Mouse (Mus musculus): ENCODE data around the gene Tmem201.

Gene Tmem201

DNA sequence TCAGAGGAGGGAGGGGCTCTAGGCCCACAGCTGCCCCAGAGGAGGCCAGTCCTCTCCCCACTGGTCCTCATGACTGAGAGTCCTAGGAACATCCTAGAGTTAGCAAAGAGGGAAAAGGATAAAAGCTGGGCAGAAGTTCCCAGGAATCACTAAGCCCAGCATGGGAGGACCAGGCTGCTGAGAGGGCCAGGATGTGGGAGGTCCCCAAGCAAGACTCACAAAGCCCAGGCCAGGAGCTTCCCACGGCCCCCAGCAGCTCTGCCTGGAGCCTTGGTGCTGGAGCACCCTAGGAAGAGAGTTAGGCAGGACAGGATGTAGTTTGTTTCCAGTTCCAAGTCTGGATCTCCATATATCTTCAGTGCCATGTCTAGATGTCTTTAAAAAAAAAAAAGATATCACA, 59.8 kb downstream of the Tmem201 start:
- no peak for DNase-seq

DNA sequence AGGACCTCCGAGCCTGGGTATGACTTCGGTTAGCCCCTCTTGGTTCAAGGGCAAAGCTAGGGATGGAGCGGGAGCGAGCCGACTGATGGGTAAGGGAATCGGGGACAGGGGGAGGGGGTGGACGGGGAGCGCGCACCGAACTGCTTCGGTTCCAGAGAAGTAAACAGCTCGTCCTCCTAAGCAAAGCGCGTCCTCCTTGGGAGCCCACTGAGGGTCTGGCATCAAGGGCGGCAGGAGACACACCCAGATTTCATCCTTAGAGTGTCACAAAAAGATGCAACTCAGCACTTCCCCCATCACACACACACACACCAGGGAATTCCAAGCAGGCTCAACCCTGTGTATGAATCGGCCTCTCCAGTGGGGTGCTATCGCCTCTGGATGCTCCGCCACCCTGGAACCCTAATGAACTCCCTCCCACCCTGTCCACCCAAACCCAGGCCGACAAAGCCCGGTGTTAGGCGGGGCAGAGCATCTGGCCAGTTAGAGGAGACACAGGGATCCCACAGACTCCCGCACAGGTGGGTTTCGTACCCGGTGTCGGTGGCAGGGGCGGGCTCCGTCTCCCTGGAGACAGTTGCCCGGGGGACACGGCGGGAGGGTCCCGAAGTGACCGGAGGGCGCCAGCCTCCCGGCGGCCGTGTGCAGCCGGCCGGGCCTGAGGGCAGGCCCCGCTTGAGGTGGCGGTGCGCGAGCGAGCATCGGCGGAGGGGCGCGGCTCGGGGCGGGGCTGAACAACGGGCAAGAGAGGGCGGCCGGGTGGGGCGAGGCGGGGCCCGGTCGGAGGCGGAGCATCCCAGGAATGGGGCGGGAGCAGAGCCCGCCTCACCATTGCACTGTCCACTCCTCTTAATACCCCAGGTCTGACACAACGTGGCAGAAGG, 62.2 kb downstream of the Tmem201 start:
- peak; percentile 86 for DNase-seq

DNA sequence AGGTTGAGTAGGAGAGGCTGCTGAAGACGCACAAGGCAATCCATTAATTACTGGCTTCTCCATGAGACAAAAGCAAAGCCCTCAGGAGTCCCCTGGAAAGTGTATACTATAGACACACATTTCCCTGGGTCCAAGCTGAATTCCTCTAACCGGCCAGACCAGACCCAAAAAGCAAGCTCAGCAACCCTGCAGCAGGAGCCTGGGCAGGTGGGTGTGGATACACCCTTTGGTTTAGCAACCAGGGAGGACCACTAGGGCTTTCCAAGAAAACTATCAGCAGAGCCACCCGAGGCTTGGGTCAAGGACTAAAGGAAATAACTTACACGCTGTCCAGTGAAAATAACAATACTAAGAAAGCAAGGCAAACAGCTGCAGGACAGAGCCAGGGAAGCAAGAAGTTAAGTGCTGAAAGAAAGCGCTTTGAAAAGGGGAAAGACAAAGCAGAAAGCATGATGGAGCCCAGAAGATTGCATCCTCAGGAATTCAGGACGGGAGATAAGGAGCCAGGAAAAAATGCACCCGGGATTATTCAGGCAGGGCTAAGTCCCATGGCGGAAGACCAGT, 62.9 kb downstream of the Tmem201 start:
- DNase-seq = no peak

DNA sequence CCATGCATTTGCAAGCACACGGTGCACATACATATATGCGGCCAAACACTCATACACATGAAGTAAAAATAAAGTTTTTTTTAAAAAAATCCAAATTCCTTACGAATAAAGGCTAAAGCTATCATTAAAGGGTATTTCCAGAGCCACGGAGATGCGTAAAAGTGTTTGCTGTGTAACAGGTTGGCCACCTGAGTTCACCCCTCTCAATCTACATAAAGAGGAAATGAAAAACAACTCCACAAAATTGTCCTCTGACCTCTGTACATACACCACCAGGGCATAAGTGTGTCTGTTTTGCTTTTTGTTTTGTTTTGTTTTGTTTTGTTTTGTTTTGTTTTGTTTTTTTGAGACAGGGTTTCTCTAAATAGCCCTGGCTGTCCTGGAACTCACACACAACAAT, 65.1 kb downstream of the Tmem201 start:
- DNase-seq = no peak

DNA sequence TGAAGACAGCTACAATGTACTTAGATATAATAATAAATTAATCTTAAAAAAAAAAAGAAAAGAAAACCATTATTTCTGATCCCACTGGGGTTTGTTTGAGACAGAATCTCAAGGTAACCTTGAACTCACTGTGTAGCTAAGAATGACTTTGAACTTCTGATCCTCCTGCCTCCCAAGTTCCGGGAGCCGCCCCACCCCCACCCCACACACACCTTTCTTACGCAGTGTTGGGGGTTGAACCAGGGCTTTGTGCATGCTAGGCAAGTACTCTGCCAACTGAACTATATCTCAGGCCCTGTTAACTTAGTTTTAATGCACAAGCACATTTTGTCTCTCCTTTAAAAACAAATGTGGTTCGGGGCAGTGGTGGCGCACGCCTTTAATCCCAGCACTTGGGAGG, 66.7 kb downstream of the Tmem201 start:
- no peak for DNase-seq

DNA sequence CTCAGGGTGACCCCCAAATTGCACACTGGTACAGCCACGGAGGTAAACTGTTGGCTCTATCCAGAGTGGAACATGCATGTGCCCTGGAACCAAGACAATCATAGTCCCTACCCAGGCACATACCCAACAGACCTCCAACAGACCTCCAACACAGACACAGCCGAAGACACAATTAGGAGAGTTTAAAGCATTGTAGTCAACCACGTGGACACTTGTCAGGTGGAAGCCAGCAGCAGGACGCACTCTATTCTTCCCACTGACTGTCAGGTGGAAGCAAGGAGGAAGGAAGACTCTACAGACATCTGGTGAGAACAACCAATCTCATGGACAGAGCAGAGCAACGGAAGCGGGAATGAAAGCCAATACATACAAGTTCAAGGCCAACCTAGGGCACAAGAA, 72.2 kb downstream of the Tmem201 start:
- no peak for DNase-seq

All from lung, postnatal 36 days (tissue).